Mouse (Mus musculus) stomach, postnatal 0 days (tissue): ENCODE measurements around the gene Kcnq4.

Source experiments
- CTCF ChIP-seq: IDR thresholded peaks from 2 replicates; pipeline ENCODE4 v1.5.1; 2016; ENCODE audit warnings: antibody characterized with exemption, low read depth, mild to moderate bottlenecking, moderate library complexity
- EP300 ChIP-seq: optimal IDR thresholded peaks from 2 replicates; pipeline ENCODE3; 2016; ENCODE audit warnings: antibody characterized with exemption

DNA sequence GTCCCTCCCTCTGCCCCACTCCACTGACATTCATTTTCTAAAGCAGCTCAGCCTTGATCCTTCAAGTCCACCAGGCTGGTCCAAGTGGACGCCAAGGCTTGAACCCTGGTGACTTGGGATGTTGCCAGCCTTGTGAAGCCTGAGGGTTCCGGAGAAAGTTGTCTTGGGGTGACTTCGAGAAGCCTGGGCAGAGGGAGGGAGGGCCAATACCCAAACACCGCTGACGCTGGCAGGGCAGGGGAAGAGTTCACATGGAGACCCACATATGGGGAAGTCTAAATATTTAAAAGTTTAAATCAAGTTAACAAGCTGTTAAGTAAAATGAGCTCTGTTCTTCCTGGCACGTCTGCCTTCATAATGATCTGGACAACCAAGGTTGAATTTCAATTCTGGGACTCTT lies 15.7 kb downstream of the Kcnq4 start:
- no peak for TF ChIP-seq CTCF
- no peak for TF ChIP-seq EP300
